Mouse (Mus musculus): ENCODE measurements around the gene Fbp1. TPM values are rescaled to one million over a fixed set of nuclear protein-coding genes. Genes with fewer than 3 reads are reported as not detected.

The Fbp1 gene
- polyA plus RNA-seq, 1 experiment from 2014 or later: 4.1 TPM

DNA sequence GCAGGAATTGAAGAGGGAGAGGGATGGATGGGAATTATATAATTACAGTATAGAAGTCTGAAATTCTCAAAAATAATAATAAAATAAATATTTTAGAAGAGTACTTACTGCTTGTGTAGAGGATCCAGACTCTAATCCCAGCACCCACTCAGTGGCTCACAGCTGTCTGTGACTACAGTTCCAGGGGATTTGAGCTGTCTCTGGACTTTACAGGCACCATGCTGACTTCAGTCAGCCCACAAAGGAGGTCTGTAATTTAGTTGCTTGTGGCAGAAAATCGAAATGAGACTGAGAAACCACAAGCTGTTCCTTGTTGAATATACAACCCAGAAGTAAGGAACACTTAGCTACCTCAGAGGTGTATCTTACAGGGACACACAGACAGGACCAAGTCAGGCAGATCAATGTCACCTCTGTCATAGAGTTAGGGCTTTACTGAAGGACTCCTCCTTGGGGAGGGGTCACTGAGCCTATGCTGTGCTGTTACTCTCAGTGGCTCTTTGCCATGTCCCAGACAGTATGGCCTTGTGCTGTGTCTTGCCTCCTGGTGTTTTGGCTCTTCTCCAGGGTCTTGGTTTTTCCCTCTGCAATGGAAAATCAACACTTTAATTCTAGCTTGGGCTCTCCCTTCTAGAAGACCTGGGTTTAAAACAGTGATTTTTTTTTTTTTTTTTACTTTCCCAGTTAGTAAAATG lies 29.5 kb upstream of the Fbp1 start:
- Histone ChIP-seq H3K4me3 (replicated peaks; ENCODE audit: low read length) (no peak overlapping the region), H3K27ac (ENCODE audit: low read length) (no peak overlapping the region), H3K9me3 (replicated peaks; ENCODE audit: control insufficient read depth, low read length) (no peaks in the 10 kb centered on the region), H3K27me3 (ENCODE audit: control insufficient read depth, insufficient read depth, low read length) (no peaks in the 10 kb centered on the region), H3K4me1 (ENCODE audit: control insufficient read depth, insufficient read depth, low read length) (no peaks in the 10 kb centered on the region), H3K36me3 (ENCODE audit: control insufficient read depth, insufficient read depth, low read length) (no peaks in the 10 kb centered on the region), H3K9ac (ENCODE audit: low read length) (no peak overlapping the region), H3K4me2 (ENCODE audit: low read depth, low read length) (no peak overlapping the region)
- 56% methylated on average over 1 of the region's 1 CpGs for WGBS
- ATAC-seq (ENCODE audit: insufficient read depth, low FRiP score): peak; percentile 60; the same call in 1 of the 2 replicates

DNA sequence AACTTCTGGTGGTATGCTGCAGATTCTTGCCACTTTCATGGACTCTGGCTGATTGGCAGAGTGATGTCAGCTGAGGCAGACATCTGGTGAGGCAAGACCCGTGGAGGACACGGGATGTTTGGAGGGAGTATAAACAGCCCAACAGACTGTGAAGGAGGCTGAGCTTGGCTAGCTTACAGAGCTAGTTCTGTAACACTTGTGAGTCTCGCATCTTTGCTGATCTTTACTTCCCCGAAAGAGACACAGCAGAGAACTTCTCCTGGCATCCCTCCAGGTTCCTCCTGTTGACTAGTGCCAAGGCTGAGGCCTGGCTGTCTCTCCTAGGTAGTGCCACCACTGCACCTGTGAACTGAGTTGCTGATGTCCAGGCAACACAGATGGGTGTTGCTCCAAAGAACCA lies 28.6 kb upstream of the Fbp1 start:
- no peak overlapping the region for H3K27ac ChIP-seq (ENCODE audit: low read length)
- no peak overlapping the region for H3K4me3 ChIP-seq (replicated peaks; ENCODE audit: low read length)
- no peaks in the 10 kb centered on the region for H3K27me3 ChIP-seq (ENCODE audit: control insufficient read depth, insufficient read depth, low read length)
- no peaks in the 10 kb centered on the region for H3K9me3 ChIP-seq (replicated peaks; ENCODE audit: control insufficient read depth, low read length)
- H3K4me1 ChIP-seq (ENCODE audit: control insufficient read depth, insufficient read depth, low read length): no peaks in the 10 kb centered on the region
- 28% methylated on average over 4 of the region's 4 CpGs for WGBS
- no peak overlapping the region for H3K4me2 ChIP-seq (ENCODE audit: low read depth, low read length)
- ATAC-seq (ENCODE audit: insufficient read depth, low FRiP score): no peak
- no peaks in the 10 kb centered on the region for H3K36me3 ChIP-seq (ENCODE audit: control insufficient read depth, insufficient read depth, low read length)
- H3K9ac ChIP-seq (ENCODE audit: low read length): no peak overlapping the region

- no peak overlapping the region for H3K4me3 ChIP-seq (replicated peaks; ENCODE audit: low read length)
- no peak overlapping the region for H3K27ac ChIP-seq (ENCODE audit: low read length)
- no peaks in the 10 kb centered on the region for H3K9me3 ChIP-seq (replicated peaks; ENCODE audit: control insufficient read depth, low read length)
- H3K27me3 ChIP-seq (ENCODE audit: control insufficient read depth, insufficient read depth, low read length): no peaks in the 10 kb centered on the region
- 75% methylated on average over 5 of the region's 5 CpGs for WGBS
- H3K36me3 ChIP-seq (ENCODE audit: control insufficient read depth, insufficient read depth, low read length): no peaks in the 10 kb centered on the region
- no peak overlapping the region for H3K9ac ChIP-seq (ENCODE audit: low read length)
- H3K4me1 ChIP-seq (ENCODE audit: control insufficient read depth, insufficient read depth, low read length): peaks cover 10% of the 10 kb centered on the region
- no peak for ATAC-seq (ENCODE audit: insufficient read depth, low FRiP score)
- no peak overlapping the region for H3K4me2 ChIP-seq (ENCODE audit: low read depth, low read length)
These were observed 23.5 kb upstream of the Fbp1 start for GRCm38 (mm10) chr13:62911575-62911974.

DNA sequence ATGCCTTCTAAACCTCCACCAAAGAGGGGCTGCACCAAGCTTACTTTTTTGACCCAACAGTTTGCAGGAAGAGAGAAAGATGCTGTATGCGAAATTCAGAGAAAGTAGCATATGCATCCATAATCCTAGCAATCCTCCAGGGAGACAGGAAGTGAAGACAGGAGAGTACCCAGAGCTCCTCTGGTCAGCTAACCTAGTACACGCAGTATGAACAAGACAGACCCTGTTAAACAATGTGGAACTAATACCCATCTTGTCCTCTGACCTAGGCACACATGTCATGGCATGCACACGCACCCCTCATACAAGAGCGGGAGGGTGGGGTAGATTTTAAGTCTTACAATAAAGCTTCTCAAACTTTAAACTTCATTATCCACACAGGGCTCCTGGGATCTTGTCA lies 22.1 kb upstream of the Fbp1 start:
- 77% methylated on average over 4 of the region's 4 CpGs for WGBS
- Histone ChIP-seq H3K9ac (ENCODE audit: low read length) (no peak overlapping the region), H3K4me3 (replicated peaks; ENCODE audit: low read length) (no peak overlapping the region)

GRCm38 (mm10) chr13:62909776-62910175 lies 21.7 kb upstream of the Fbp1 start:
- Histone ChIP-seq H3K27ac (ENCODE audit: low read length) (no peak overlapping the region), H3K36me3 (ENCODE audit: control insufficient read depth, insufficient read depth, low read length) (no peaks in the 10 kb centered on the region), H3K9me3 (replicated peaks; ENCODE audit: control insufficient read depth, low read length) (no peaks in the 10 kb centered on the region), H3K4me2 (ENCODE audit: low read depth, low read length) (no peak overlapping the region), H3K9ac (ENCODE audit: low read length) (no peak overlapping the region), H3K27me3 (ENCODE audit: control insufficient read depth, insufficient read depth, low read length) (no peaks in the 10 kb centered on the region), H3K4me1 (ENCODE audit: control insufficient read depth, insufficient read depth, low read length) (peaks cover 10% of the 10 kb centered on the region), H3K4me3 (replicated peaks; ENCODE audit: low read length) (no peak overlapping the region)
- no peak for ATAC-seq (ENCODE audit: insufficient read depth, low FRiP score)
- WGBS: 73% methylated on average over 5 of the region's 5 CpGs

More for the DNA sequence above, 22.1 kb upstream of the Fbp1 start:
- no peak for ATAC-seq (ENCODE audit: insufficient read depth, low FRiP score)
- H3K36me3 ChIP-seq (ENCODE audit: control insufficient read depth, insufficient read depth, low read length): no peaks in the 10 kb centered on the region
- no peaks in the 10 kb centered on the region for H3K27me3 ChIP-seq (ENCODE audit: control insufficient read depth, insufficient read depth, low read length)
- no peak overlapping the region for H3K4me2 ChIP-seq (ENCODE audit: low read depth, low read length)
- H3K9me3 ChIP-seq (replicated peaks; ENCODE audit: control insufficient read depth, low read length): no peaks in the 10 kb centered on the region
- H3K4me1 ChIP-seq (ENCODE audit: control insufficient read depth, insufficient read depth, low read length): peaks cover 10% of the 10 kb centered on the region
- no peak overlapping the region for H3K27ac ChIP-seq (ENCODE audit: low read length)

DNA sequence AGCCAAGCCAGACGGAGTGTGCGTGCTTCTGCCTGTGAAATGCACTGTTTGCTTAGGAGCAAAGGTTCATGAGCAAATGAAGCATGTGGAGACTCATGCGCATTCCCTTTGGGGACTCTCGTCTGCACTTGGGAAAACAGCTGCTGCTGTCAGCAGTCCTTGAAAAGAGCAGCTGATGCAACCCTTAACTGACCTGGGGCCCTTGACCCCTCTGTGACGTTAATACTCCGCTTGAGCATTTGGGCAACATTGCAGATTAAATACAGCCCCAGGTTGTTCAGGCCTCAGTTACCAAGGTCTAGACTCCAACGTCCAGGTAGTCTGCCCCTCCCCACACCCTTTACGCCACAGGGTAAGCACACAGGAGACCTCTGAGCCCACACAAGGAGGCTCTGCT lies 20.1 kb upstream of the Fbp1 start:
- Histone ChIP-seq H3K4me2 (ENCODE audit: low read depth, low read length) (peak overlapping the region; percentile 26), H3K4me3 (replicated peaks; ENCODE audit: low read length) (no peak overlapping the region), H3K9me3 (replicated peaks; ENCODE audit: control insufficient read depth, low read length) (no peaks in the 10 kb centered on the region), H3K36me3 (ENCODE audit: control insufficient read depth, insufficient read depth, low read length) (no peaks in the 10 kb centered on the region), H3K27me3 (ENCODE audit: control insufficient read depth, insufficient read depth, low read length) (no peaks in the 10 kb centered on the region), H3K27ac (ENCODE audit: low read length) (peak overlapping the region; percentile 77), H3K4me1 (ENCODE audit: control insufficient read depth, insufficient read depth, low read length) (peaks cover 10% of the 10 kb centered on the region), H3K9ac (ENCODE audit: low read length) (no peak overlapping the region)
- ATAC-seq (ENCODE audit: insufficient read depth, low FRiP score): peak; percentile 90
- 28% methylated on average over 8 of the region's 8 CpGs for WGBS

GRCm38 (mm10) chr13:62907527-62908162 lies 19.6 kb upstream of the Fbp1 start:
- peak overlapping the region; percentile 7; the same call in 1 of the 2 replicates for H3K4me2 ChIP-seq (ENCODE audit: low read depth, low read length)
- ATAC-seq (ENCODE audit: insufficient read depth, low FRiP score): peak; percentile 73

DNA sequence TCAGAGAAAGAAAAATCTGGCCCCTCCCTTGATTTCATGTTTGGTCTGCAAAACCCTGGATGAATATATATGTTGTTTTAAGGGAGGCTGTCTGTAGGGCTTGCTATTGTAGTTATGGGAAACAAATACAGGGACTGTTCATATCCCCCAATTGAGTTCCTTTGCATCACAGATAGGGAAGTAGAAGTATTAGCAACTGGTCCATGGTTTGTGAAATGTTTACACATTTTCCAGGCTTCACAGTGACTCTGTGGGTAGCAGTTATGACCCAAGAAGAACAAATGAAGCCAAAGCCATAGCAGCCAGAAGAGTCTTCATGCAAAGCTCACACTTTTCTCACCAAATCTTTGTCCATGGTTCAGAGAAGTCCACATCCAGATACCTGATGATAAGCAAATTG lies 13.1 kb upstream of the Fbp1 start:
- no peak overlapping the region for H3K4me2 ChIP-seq (ENCODE audit: low read depth, low read length)
- H3K4me1 ChIP-seq (ENCODE audit: control insufficient read depth, insufficient read depth, low read length): no peaks in the 10 kb centered on the region
- no peak overlapping the region for H3K27ac ChIP-seq (ENCODE audit: low read length)
- no peak overlapping the region for H3K4me3 ChIP-seq (replicated peaks; ENCODE audit: low read length)
- H3K27me3 ChIP-seq (ENCODE audit: control insufficient read depth, insufficient read depth, low read length): no peaks in the 10 kb centered on the region
- no peak overlapping the region for H3K9ac ChIP-seq (ENCODE audit: low read length)
- ATAC-seq (ENCODE audit: insufficient read depth, low FRiP score): no peak
- H3K36me3 ChIP-seq (ENCODE audit: control insufficient read depth, insufficient read depth, low read length): no peaks in the 10 kb centered on the region
- H3K9me3 ChIP-seq (replicated peaks; ENCODE audit: control insufficient read depth, low read length): no peaks in the 10 kb centered on the region

More at GRCm38 (mm10) chr13:62907527-62908162, 19.6 kb upstream of the Fbp1 start:
- Histone ChIP-seq H3K4me3 (replicated peaks; ENCODE audit: low read length) (no peak overlapping the region), H3K9me3 (replicated peaks; ENCODE audit: control insufficient read depth, low read length) (no peaks in the 10 kb centered on the region), H3K27me3 (ENCODE audit: control insufficient read depth, insufficient read depth, low read length) (no peaks in the 10 kb centered on the region), H3K4me1 (ENCODE audit: control insufficient read depth, insufficient read depth, low read length) (peaks cover 10% of the 10 kb centered on the region), H3K27ac (ENCODE audit: low read length) (peak overlapping the region; percentile 77; the same call in 1 of the 2 replicates), H3K36me3 (ENCODE audit: control insufficient read depth, insufficient read depth, low read length) (no peaks in the 10 kb centered on the region), H3K9ac (ENCODE audit: low read length) (no peak overlapping the region)
- 67% methylated on average over 14 of the region's 14 CpGs for WGBS

DNA sequence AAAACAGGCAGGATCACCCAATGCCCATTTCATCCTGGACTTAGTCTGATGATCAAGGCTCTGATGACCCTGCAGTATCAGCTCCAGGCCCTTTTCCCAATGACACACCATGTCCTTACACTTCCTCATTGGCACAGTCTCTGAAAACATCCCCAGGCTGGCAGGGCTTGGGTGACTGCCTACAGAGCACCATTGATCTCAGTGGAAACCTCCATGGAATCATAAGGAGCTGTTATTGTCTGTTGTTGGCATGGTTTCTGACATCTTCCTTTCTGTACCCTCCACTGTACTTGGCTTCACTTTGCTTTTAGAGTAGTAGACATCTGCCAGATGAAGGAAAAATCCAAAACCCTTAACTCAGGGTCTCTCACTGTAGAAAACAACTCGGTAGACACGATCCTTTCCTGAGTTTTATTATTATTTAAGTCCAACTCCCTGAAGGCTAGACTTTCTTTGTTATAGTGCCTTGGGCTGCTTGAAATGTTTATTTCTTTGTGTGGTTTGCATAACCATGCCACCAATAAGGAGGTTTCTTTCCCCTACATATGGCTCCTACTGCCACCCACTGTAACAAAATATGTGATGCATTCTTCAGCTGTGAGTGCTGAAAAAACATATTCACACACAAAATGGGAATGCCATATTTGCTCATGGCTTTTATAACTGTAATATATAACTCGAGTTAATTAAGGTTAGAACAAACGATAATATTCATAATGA lies 10.0 kb upstream of the Fbp1 start:
- Histone ChIP-seq H3K27ac (ENCODE audit: low read length) (no peak overlapping the region), H3K36me3 (ENCODE audit: control insufficient read depth, insufficient read depth, low read length) (no peaks in the 10 kb centered on the region)
- WGBS: 86% methylated on average over 4 of the region's 4 CpGs

More for the DNA sequence above, 10.0 kb upstream of the Fbp1 start:
- no peak overlapping the region for H3K4me2 ChIP-seq (ENCODE audit: low read depth, low read length)
- H3K4me1 ChIP-seq (ENCODE audit: control insufficient read depth, insufficient read depth, low read length): no peaks in the 10 kb centered on the region
- no peak for ATAC-seq (ENCODE audit: insufficient read depth, low FRiP score)
- H3K9ac ChIP-seq (ENCODE audit: low read length): no peak overlapping the region
- H3K4me3 ChIP-seq (replicated peaks; ENCODE audit: low read length): no peak overlapping the region
- no peaks in the 10 kb centered on the region for H3K27me3 ChIP-seq (ENCODE audit: control insufficient read depth, insufficient read depth, low read length)
- no peaks in the 10 kb centered on the region for H3K9me3 ChIP-seq (replicated peaks; ENCODE audit: control insufficient read depth, low read length)
